Mouse (Mus musculus) gastrocnemius, adult 2 months (tissue): Measurements from ENCODE around the gene Tenm3. TPM values are rescaled to one million over a fixed set of nuclear protein-coding genes. Genes with fewer than 3 reads are reported as not detected.

Source experiments
- DNase-seq: peaks from one replicate; pipeline ENCODE4 v3.0.0; 2022
- H3K27ac ChIP-seq: fragments of 200-600 bp; 2 replicates; pipeline ENCODE4 v1.8.1; 2022; ENCODE audit warnings: mild to moderate bottlenecking
- H3K4me3 ChIP-seq: fragments of 200-600 bp; 2 replicates; pipeline ENCODE4 v1.8.1; 2022; ENCODE audit warnings: mild to moderate bottlenecking, moderate library complexity
- CTCF ChIP-seq: fragments of 200-600 bp; IDR thresholded peaks from 2 replicates; pipeline ENCODE4 v1.8.1; 2022; ENCODE audit warnings: antibody characterized with exemption, mild to moderate bottlenecking, moderate library complexity
- intact Hi-C: fragments of 180-260 bp; cut with DNase I; formaldehyde crosslinking; loops from one replicate; pipeline ENCODE4 v1.15.1; 2025
- total RNA-seq, 2 experiments: library from RNA; stranded (reverse); gene quantifications; 2 replicates each; pipeline ENCODE4 v1.2.3; 2021

Gene Tenm3
- total RNA-seq, 2 experiments from 2014 or later, result 10.0 to 13.7 TPM

- no peak for DNase-seq
- intact Hi-C loops, result no loop called here
- no peak for TF ChIP-seq CTCF
- Histone ChIP-seq H3K27ac (no peak overlapping the region), H3K4me3 (no peak overlapping the region)
Measured at GRCm38 (mm10) chr8:48508641-48509599, 334.8 kb downstream of the Tenm3 start.

- no peak overlapping the region for H3K4me3 ChIP-seq
- no peak for TF ChIP-seq CTCF
- DNase-seq, result no peak
- intact Hi-C loops, result no loop called here
- no peak overlapping the region for H3K27ac ChIP-seq
Measured at GRCm38 (mm10) chr8:48507719-48508501, 335.8 kb downstream of the Tenm3 start.

- no peak overlapping the region for H3K4me3 ChIP-seq
- DNase-seq, result peak; percentile 78
- no peak overlapping the region for H3K27ac ChIP-seq
- intact Hi-C loops, result no loop called here
- TF ChIP-seq CTCF, result no peak
Measured at GRCm38 (mm10) chr8:48492491-48492890, 351.3 kb downstream of the Tenm3 start.

- intact Hi-C loops, result no loop called here
- no peak overlapping the region for H3K4me3 ChIP-seq
- no peak for DNase-seq
- TF ChIP-seq CTCF, result no peak
- no peak overlapping the region for H3K27ac ChIP-seq
Measured at GRCm38 (mm10) chr8:48490635-48491165, 353.1 kb downstream of the Tenm3 start.

GRCm38 (mm10) chr8:48489936-48490634 is 353.7 kb downstream of the Tenm3 start:
- no peak overlapping the region for H3K27ac ChIP-seq
- no peak for TF ChIP-seq CTCF
- H3K4me3 ChIP-seq, result no peak overlapping the region
- intact Hi-C loops, result no loop called here
- DNase-seq, result no peak

GRCm38 (mm10) chr8:48489417-48489816 is 354.3 kb downstream of the Tenm3 start:
- intact Hi-C loops, result no loop called here
- no peak for TF ChIP-seq CTCF
- H3K4me3 ChIP-seq, result no peak overlapping the region
- no peak overlapping the region for H3K27ac ChIP-seq
- DNase-seq, result no peak

GRCm38 (mm10) chr8:48488809-48489208 is 354.9 kb downstream of the Tenm3 start:
- TF ChIP-seq CTCF, result no peak
- H3K27ac ChIP-seq, result no peak overlapping the region
- no peak for DNase-seq
- H3K4me3 ChIP-seq, result peak overlapping the region; percentile 6
- intact Hi-C loops, result no loop called here

GRCm38 (mm10) chr8:48484143-48484542 is 359.6 kb downstream of the Tenm3 start:
- intact Hi-C loops, result no loop called here
- no peak overlapping the region for H3K27ac ChIP-seq
- TF ChIP-seq CTCF, result no peak
- DNase-seq, result no peak
- H3K4me3 ChIP-seq, result no peak overlapping the region

- DNase-seq, result peak; percentile 46
- TF ChIP-seq CTCF, result no peak
- intact Hi-C loops, result no loop called here
- Histone ChIP-seq H3K4me3 (peak overlapping the region; percentile 53), H3K27ac (peak overlapping the region; percentile 35; the same call in 1 of the 2 replicates)
Measured at GRCm38 (mm10) chr8:48481709-48482671, 361.8 kb downstream of the Tenm3 start.

- no peak for TF ChIP-seq CTCF
- intact Hi-C loops, result no loop called here
- Histone ChIP-seq H3K27ac (no peak overlapping the region), H3K4me3 (no peak overlapping the region)
- no peak for DNase-seq
Measured at GRCm38 (mm10) chr8:48477371-48477935, 366.3 kb downstream of the Tenm3 start.

- no peak overlapping the region for H3K4me3 ChIP-seq
- no peak overlapping the region for H3K27ac ChIP-seq
- intact Hi-C loops, result no loop called here
- no peak for TF ChIP-seq CTCF
- DNase-seq, result no peak
Measured at GRCm38 (mm10) chr8:48476896-48477295, 366.9 kb downstream of the Tenm3 start.
